Mouse (Mus musculus): ENCODE measurements around the gene Mrpl27.

GRCm38 (mm10) chr11:94681640-94682039 is 28.1 kb downstream of the Mrpl27 start:
- TF ChIP-seq CTCF (IDR thresholded peaks at IDR 0.05; ENCODE audit: borderline replicate concordance, insufficient read depth, low read length) (no peak), POLR2A (IDR thresholded peaks at IDR 0.05; ENCODE audit: low read depth, low read length) (no peak)
